In the genomic region with DNA sequence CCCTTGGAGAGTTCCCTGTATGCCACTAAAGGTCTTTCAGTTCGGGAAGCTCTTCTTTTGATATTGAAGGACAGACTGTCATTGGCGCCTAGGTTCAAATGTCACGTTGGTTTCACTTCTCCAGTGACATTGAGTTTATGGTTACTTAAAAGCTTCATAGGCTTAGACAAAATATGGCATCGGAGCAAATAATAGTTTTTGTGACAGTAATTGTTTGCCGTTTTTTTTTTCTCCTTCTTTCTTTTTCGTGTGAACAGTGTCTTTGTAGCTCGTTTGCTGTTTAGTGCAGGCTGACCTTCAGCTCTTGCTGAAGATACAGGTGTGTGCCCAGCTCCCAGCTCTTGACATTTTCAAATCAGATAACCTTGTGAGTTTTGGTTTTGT, we compare ENCODE assay signal across 8 mouse cellular contexts. TPM values are rescaled to one million over a fixed set of nuclear protein-coding genes. Genes with fewer than 3 reads are reported as not detected.
DNase-seq lines count a peak whose midpoint lies in the region; ATAC-seq and TF ChIP-seq lines count a peak whose summit lies in the region.

No protein-coding gene starts in this region.

- H3K27me3 ChIP-seq in cerebellum, adult 2 months (ENCODE audit: control insufficient read depth, insufficient read depth, low read length): no peaks in the 10 kb centered on the region
- no peaks in the 10 kb centered on the region for H3K27me3 ChIP-seq in spleen, adult 2 months (ENCODE audit: control insufficient read depth, insufficient read depth, low read length)
- no peaks in the 10 kb centered on the region for H3K27me3 ChIP-seq in liver, embryonic 11.5 days (replicated peaks; ENCODE audit: control insufficient read depth, insufficient read depth, low read length)
- H3K27me3 ChIP-seq in stomach, embryonic 15.5 days (replicated peaks): no peaks in the 10 kb centered on the region

- DNase-seq in cerebellum, adult 2 months: no peak
- no peak for DNase-seq in cerebellum, adult 8-10 months
- DNase-seq in spleen, adult 2 months (ENCODE audit: low read depth in 1 of 2, low spot score in 2 of 2): no peak
- no peak for DNase-seq in spleen, adult 18-20 months
- DNase-seq in liver, embryonic 11.5 days (ENCODE audit: low spot score): no peak
- DNase-seq in retina, postnatal 1 day: no peak
- no peak for DNase-seq in gastrocnemius, postnatal 25 days

- TF ChIP-seq POLR2A in cerebellum, adult 2 months (IDR thresholded peaks at IDR 0.05; ENCODE audit: borderline replicate concordance, insufficient read depth, low read length): no peak
- TF ChIP-seq POLR2A in spleen, adult 2 months (IDR thresholded peaks at IDR 0.05; ENCODE audit: low read depth, low read length): no peak

- TF ChIP-seq CTCF in cerebellum, adult 2 months (IDR thresholded peaks at IDR 0.05; ENCODE audit: borderline replicate concordance, insufficient read depth, low read depth, low read length): no peak
- TF ChIP-seq CTCF in spleen, adult 2 months (IDR thresholded peaks at IDR 0.05; ENCODE audit: extremely low read depth, insufficient read depth, insufficient read length, insufficient replicate concordance): no peak

- H3K4me1 ChIP-seq in cerebellum, adult 2 months (ENCODE audit: control insufficient read depth, insufficient read depth, low read length): peaks cover 11% of the 10 kb centered on the region
- H3K4me1 ChIP-seq in spleen, adult 2 months (ENCODE audit: control insufficient read depth, insufficient read depth, insufficient read length): peaks cover 16% of the 10 kb centered on the region
- peaks cover 27% of the 10 kb centered on the region for H3K4me1 ChIP-seq in liver, embryonic 11.5 days (replicated peaks; ENCODE audit: control insufficient read depth, insufficient read depth, low read length)
- H3K4me1 ChIP-seq in stomach, embryonic 15.5 days: peaks cover 23% of the 10 kb centered on the region

- no peaks in the 10 kb centered on the region for H3K36me3 ChIP-seq in spleen, adult 2 months (ENCODE audit: control insufficient read depth, insufficient read depth, low read length)
- H3K36me3 ChIP-seq in liver, embryonic 11.5 days (ENCODE audit: control insufficient read depth, insufficient read depth, low read length): peaks cover 7% of the 10 kb centered on the region
- no peaks in the 10 kb centered on the region for H3K36me3 ChIP-seq in stomach, embryonic 15.5 days

- peak overlapping the region; percentile 78 for H3K4me3 ChIP-seq in cerebellum, adult 2 months (replicated peaks; ENCODE audit: insufficient read depth, low read depth, low read length)
- H3K4me3 ChIP-seq in spleen, adult 2 months (ENCODE audit: extremely low read depth, insufficient read depth, insufficient read length): peak overlapping the region; percentile 83
- peak overlapping the region; percentile 92 for H3K4me3 ChIP-seq in liver, embryonic 11.5 days (ENCODE audit: low read depth, low read length)
- H3K4me3 ChIP-seq in stomach, embryonic 15.5 days (replicated peaks): peak overlapping the region; percentile 99

- peak overlapping the region; percentile 39; the same call in 1 of the 2 replicates for H3K27ac ChIP-seq in cerebellum, adult 2 months (ENCODE audit: insufficient read depth, low read length)
- peak overlapping the region; percentile 49; the same call in 1 of the 2 replicates for H3K27ac ChIP-seq in spleen, adult 2 months (ENCODE audit: insufficient read depth, low read length)
- no peak overlapping the region for H3K27ac ChIP-seq in liver, embryonic 11.5 days (ENCODE audit: low read depth, low read length)
- no peak overlapping the region for H3K27ac ChIP-seq in stomach, embryonic 15.5 days

- no peaks in the 10 kb centered on the region for H3K9me3 ChIP-seq in liver, embryonic 11.5 days (ENCODE audit: control insufficient read depth, low read length)
- H3K9me3 ChIP-seq in stomach, embryonic 15.5 days: no peaks in the 10 kb centered on the region

- ATAC-seq in liver, embryonic 11.5 days (replicated peaks; ENCODE audit: low FRiP score): no peak
- ATAC-seq in stomach, embryonic 15.5 days (ENCODE audit: insufficient read depth, low FRiP score, low read depth): no peak

- no peak overlapping the region; the same call in 1 of the 2 replicates for H3K9ac ChIP-seq in liver, embryonic 11.5 days (ENCODE audit: low read depth, low read length)
- 0 out of 2 replicates have a peak overlapping the region, but pooled peaks have one; percentile 84 for H3K9ac ChIP-seq in stomach, embryonic 15.5 days

- peak overlapping the region; percentile 96 for H3K4me2 ChIP-seq in liver, embryonic 11.5 days
- peak overlapping the region; percentile 87 for H3K4me2 ChIP-seq in stomach, embryonic 15.5 days

- WGBS in cerebellum, adult 2 months: 35% methylated on average over 7 of the region's 7 CpGs
- WGBS in spleen, adult 2 months: 14% methylated on average over 7 of the region's 7 CpGs
- WGBS in liver, embryonic 11.5 days: 53% methylated on average over 7 of the region's 7 CpGs
- 40% methylated on average over 7 of the region's 7 CpGs for WGBS in stomach, embryonic 15.5 days

RNA-seq across cellular contexts. Expression of a gene that starts 1.6 kb away (rescaled TPM):
- 46.4 and 48.4 TPM in 2 replicates for polyA plus RNA-seq in cerebellum, adult 2 months (2012; rRNA removed)
- 18.8 and 24.5 TPM in 2 replicates for polyA plus RNA-seq in spleen, adult 2 months (2012; rRNA removed)
- 6.7 and 8.2 TPM in 2 replicates for polyA plus RNA-seq in liver, embryonic 11.5 days (2014; fragmentation: Nextera tagmentation; extraction: Ambion mirVana)
- polyA plus RNA-seq in stomach, embryonic 15.5 days (2015; fragmentation: Nextera tagmentation; extraction: Ambion mirVana): 10.5 and 10.6 TPM in 2 replicates
- 10 to 100 TPM; 78.9 to 87.0 TPM for total RNA-seq in gastrocnemius, postnatal 25 days (2021)

RNA-seq across cellular contexts. Expression of a gene that starts 21.5 kb away (rescaled TPM):
- polyA plus RNA-seq in cerebellum, adult 2 months (2012; rRNA removed): 28.6 and 29.2 TPM in 2 replicates
- 22.1 and 25.3 TPM in 2 replicates for polyA plus RNA-seq in spleen, adult 2 months (2012; rRNA removed)
- polyA plus RNA-seq in liver, embryonic 11.5 days (2014; fragmentation: Nextera tagmentation; extraction: Ambion mirVana): 2.1 and 3.1 TPM in 2 replicates
- polyA plus RNA-seq in stomach, embryonic 15.5 days (2015; fragmentation: Nextera tagmentation; extraction: Ambion mirVana): 4.8 and 5.0 TPM in 2 replicates
- 1 to 10 TPM; 1.9 to 2.2 TPM for total RNA-seq in gastrocnemius, postnatal 25 days (2021)

Comparison
In these comparisons a context has a peak if more than half of its experiments do, and no peak if none do; other contexts are left out.
1. H3K27ac ChIP-seq: peak in cerebellum, adult 2 months (single experiment) and spleen, adult 2 months (single experiment); none in liver, embryonic 11.5 days (single experiment) and stomach, embryonic 15.5 days (single experiment).
2. Peak in every context shown above with its lines, with median percentiles within 50 percentile points of each other: H3K4me3 ChIP-seq.